Mouse (Mus musculus) kidney, adult 2 months (tissue): ENCODE data around the gene Dld. TPM values are rescaled to one million over a fixed set of nuclear protein-coding genes. Genes with fewer than 3 reads are reported as not detected.

Source experiments
- DNase-seq: peaks from one replicate; pipeline ENCODE4 v3.0.0; 2021
- H3K27ac ChIP-seq: fragments of 200-500 bp; 2 replicates; pipeline ENCODE4 v1.5.1; 2012; ENCODE audit warnings: low read depth, low read length, control low read depth, inconsistent platforms; ENCODE audit not compliant: insufficient read depth
- H3K27me3 ChIP-seq: fragments of 200-500 bp; replicated peaks from 2 replicates; pipeline ENCODE4 v1.6.1; 2012; ENCODE audit warnings: mild to moderate bottlenecking, moderate library complexity, low read length, inconsistent platforms; ENCODE audit not compliant: control insufficient read depth, insufficient read depth
- H3K36me3 ChIP-seq: fragments of 200-500 bp; 2 replicates; pipeline ENCODE4 v1.6.1; 2012; ENCODE audit warnings: mild to moderate bottlenecking, moderate library complexity, low read length, inconsistent platforms; ENCODE audit not compliant: control insufficient read depth, insufficient read depth
- H3K4me1 ChIP-seq: fragments of 200-500 bp; 2 replicates; pipeline ENCODE4 v1.6.1; 2011; ENCODE audit warnings: low read length; ENCODE audit not compliant: control insufficient read depth, insufficient read depth
- H3K4me3 ChIP-seq: fragments of 200-500 bp; 2 replicates; pipeline ENCODE4 v1.5.1; 2011; ENCODE audit warnings: mild to moderate bottlenecking, low read depth, low read length, control low read depth; ENCODE audit not compliant: insufficient read depth
- CTCF ChIP-seq: fragments of 200-500 bp; conservative IDR thresholded peaks from 2 replicates; pipeline ENCODE4 v1.5.1; 2011; ENCODE audit warnings: low read depth, mild to moderate bottlenecking, control low read depth, low read length, moderate library complexity, mixed read lengths; ENCODE audit not compliant: insufficient read depth, insufficient read length
- POLR2A ChIP-seq: fragments of 200-500 bp; IDR thresholded peaks from one replicate; pipeline ENCODE4 v1.6.1; 2011; ENCODE audit warnings: low read depth, low read length, control low read depth
- WGBS: fragments of 180-500 bp; shearing (Covaris S2); methylation state at CpG from one replicate; pipeline ENCODE4 v1.1.7; 2018; 5-methylcytosine and 5-hydroxymethylcytosine counted together
- polyA plus RNA-seq: library from polyadenylated mRNA; depleted of rRNA; stranded (reverse); fragments of >200 nt; gene quantifications from 2 replicates; pipeline ENCODE4 v1.2.3, GENCODE M21; 2012

The Dld gene
- polyA plus RNA-seq, 1 experiment: 72.5 TPM

GRCm38 (mm10) chr12:31382451-31382850, 31.2 kb upstream of the Dld start:
- H3K27ac ChIP-seq: no peak overlapping the region
- WGBS: 55% methylated on average over 2 of the region's 2 CpGs
- H3K4me3 ChIP-seq: no peak overlapping the region
- no peak for DNase-seq
- TF ChIP-seq POLR2A (no peak), CTCF (no peak)
- H3K4me1 ChIP-seq: no peaks in the 10 kb centered on the region
- H3K36me3 ChIP-seq: no peaks in the 10 kb centered on the region
- no peaks in the 10 kb centered on the region for H3K27me3 ChIP-seq

DNA sequence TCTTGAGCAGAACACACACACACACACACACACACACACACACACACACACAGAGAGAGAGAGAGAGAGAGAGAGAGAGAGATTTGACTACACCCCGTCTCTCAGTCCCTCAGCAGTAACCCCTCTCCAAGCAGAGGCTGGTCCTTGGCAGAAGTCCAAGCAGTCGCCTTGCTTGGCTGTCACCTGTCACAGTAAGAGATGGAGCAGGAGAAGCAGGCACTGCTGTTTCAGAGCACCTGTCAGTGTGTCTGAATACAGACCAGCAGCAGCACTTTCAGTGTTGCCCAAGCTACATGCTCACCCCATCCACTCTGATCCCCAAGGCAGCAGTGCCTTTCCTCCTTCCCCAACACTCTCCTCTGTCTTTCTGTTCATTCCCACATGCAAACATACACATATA, 29.6 kb upstream of the Dld start:
- TF ChIP-seq CTCF (no peak), POLR2A (no peak)
- peaks cover 3% of the 10 kb centered on the region; the same call in 1 of the 2 replicates for H3K4me1 ChIP-seq
- no peaks in the 10 kb centered on the region for H3K27me3 ChIP-seq
- H3K4me3 ChIP-seq: no peak overlapping the region
- H3K27ac ChIP-seq: no peak overlapping the region
- no peaks in the 10 kb centered on the region for H3K36me3 ChIP-seq
- no peak for DNase-seq
- WGBS: 16% methylated on average over 2 of the region's 2 CpGs

GRCm38 (mm10) chr12:31377241-31377640, 26.0 kb upstream of the Dld start:
- Histone ChIP-seq H3K36me3 (no peaks in the 10 kb centered on the region), H3K27ac (no peak overlapping the region), H3K27me3 (no peaks in the 10 kb centered on the region), H3K4me3 (no peak overlapping the region), H3K4me1 (peaks cover 3% of the 10 kb centered on the region; the same call in 1 of the 2 replicates)
- WGBS: 43% methylated on average over 11 of the region's 11 CpGs
- no peak for TF ChIP-seq POLR2A
- no peak for TF ChIP-seq CTCF
- DNase-seq: no peak

DNA sequence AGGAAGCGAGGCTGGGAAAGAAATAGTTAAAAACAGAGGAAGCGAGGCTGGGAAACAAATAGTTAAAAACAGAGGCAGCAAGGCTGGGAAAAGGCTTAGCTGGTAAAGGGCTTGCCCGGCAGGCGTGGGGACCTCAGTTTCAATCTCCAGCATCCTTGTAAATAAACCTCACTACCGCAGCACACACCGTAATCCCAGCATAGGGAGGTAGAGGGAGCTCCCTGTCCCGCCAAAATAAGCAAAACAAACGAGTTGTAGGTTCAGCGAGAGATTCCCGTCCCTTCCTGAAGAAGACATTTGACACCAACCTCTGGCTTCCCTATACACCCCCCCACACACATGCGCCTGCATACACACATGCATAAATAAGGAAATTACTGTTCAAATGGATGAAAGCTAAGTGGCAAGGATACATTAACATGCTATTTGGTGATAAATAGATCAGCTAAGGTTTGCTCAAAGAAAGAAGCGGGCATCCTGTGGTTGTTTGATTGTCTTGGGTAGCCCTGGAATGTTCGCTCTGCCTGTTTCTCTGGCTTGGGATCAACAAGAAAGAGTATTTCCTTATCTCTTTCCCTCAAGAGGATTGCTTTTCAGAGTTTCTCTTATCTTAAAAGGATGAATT, 25.2 kb upstream of the Dld start:
- H3K4me1 ChIP-seq: peaks cover 3% of the 10 kb centered on the region; the same call in 1 of the 2 replicates
- H3K4me3 ChIP-seq: no peak overlapping the region
- no peaks in the 10 kb centered on the region for H3K36me3 ChIP-seq
- no peaks in the 10 kb centered on the region for H3K27me3 ChIP-seq
- WGBS: 7% methylated on average over 13 of the region's 13 CpGs
- TF ChIP-seq CTCF (peak; percentile 49), POLR2A (no peak)
- H3K27ac ChIP-seq: no peak overlapping the region
- peak; percentile 3 for DNase-seq

DNA sequence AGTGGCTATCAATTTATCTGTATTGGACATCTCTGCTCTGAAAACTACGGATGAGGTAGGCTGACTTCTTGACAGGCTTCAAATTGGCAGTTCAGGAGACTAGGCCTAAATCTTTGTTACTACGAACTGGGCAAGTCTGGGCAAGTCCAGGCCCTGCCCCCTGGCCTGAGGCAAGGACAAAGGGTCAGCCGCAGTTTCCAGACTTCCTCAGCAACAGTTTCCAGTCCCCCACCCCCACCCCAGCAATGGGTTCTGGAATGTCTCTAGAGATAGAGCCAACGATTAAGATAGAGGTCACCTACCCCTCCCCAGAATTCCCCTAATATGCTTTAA, 24.0 kb upstream of the Dld start:
- DNase-seq: no peak
- Histone ChIP-seq H3K4me1 (peaks cover 3% of the 10 kb centered on the region; the same call in 1 of the 2 replicates), H3K27me3 (no peaks in the 10 kb centered on the region), H3K4me3 (no peak overlapping the region), H3K36me3 (no peaks in the 10 kb centered on the region), H3K27ac (no peak overlapping the region)
- TF ChIP-seq POLR2A (no peak), CTCF (no peak)
- WGBS: 72% methylated on average over 4 of the region's 4 CpGs

- H3K36me3 ChIP-seq: no peaks in the 10 kb centered on the region
- no peaks in the 10 kb centered on the region for H3K27me3 ChIP-seq
- no peak overlapping the region for H3K4me3 ChIP-seq
- peak; percentile 86 for DNase-seq
- H3K4me1 ChIP-seq: peaks cover 3% of the 10 kb centered on the region; the same call in 1 of the 2 replicates
- no peak overlapping the region for H3K27ac ChIP-seq
- TF ChIP-seq CTCF: peak; percentile 86
- TF ChIP-seq POLR2A: no peak
- WGBS: 30% methylated on average over 9 of the region's 9 CpGs
Observed at GRCm38 (mm10) chr12:31374603-31375282, 23.5 kb upstream of the Dld start.

DNA sequence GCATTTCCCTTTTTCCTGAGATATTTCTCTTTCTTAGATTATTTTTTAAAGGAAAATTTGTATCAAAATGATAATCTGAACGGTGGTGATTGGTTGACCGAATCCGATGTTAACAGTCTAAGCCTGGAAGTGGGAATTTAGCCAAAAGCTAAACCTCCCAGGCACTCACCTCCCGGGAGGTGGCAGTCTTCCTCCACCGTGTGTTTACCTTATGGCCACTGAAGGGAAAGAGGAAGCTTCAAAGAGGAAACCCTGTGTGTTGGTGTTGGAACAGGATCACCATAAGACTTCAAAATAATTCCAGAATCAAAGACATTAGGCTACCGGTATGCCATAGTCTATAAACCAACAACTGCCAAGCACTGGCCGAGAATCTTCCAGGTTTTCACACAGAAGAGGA, 18.4 kb upstream of the Dld start:
- no peak overlapping the region for H3K4me3 ChIP-seq
- TF ChIP-seq POLR2A (no peak), CTCF (no peak)
- no peaks in the 10 kb centered on the region for H3K27me3 ChIP-seq
- H3K4me1 ChIP-seq: no peaks in the 10 kb centered on the region
- no peaks in the 10 kb centered on the region for H3K36me3 ChIP-seq
- WGBS: 74% methylated on average over 7 of the region's 7 CpGs
- no peak overlapping the region for H3K27ac ChIP-seq
- no peak for DNase-seq
